Mouse (Mus musculus) gastrocnemius, postnatal 14 days (tissue): Measurements from ENCODE around the gene Pcca. TPM values are rescaled to one million over a fixed set of nuclear protein-coding genes. Genes with fewer than 3 reads are reported as not detected.

ENCODE experiments used
- DNase-seq: peaks from one replicate; pipeline ENCODE4 v3.0.0; 2021; ENCODE audit warnings: mixed read lengths
- intact Hi-C: fragments of 180-260 bp; cut with DNase I; formaldehyde crosslinking; loops from one replicate; pipeline ENCODE4 v1.15.1; 2025; ENCODE audit warnings: low total_unique reads
- total RNA-seq, 2 experiments: library from RNA; stranded (reverse); gene quantifications; 2 replicates each; pipeline ENCODE4 v1.2.3; 2021

Pcca gene
- total RNA-seq, 2 experiments from 2014 or later, result 32.7 to 37.9 TPM

DNA sequence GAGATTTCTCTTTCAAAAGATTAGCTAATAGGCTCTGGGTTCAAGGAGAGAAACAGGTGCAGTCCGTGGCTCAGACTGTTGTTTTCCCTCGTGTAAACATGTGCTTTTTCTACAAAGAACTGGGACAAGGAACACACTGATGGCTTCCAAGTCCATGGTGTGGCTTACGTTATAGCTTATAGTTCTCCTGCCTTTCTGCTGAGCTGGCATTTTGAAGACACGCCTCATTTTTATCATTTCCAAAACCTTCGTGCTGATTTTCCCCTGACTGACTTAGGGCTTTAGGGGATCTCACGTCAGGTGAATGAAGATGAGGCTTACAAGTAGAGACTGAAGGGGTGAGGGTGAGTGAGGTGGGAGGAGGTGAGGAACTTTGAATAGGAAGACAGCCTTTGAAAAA is 338.5 kb downstream of the Pcca start:
- intact Hi-C loops, result loop anchor here (5.0 kb wide), 1 partner anchor 360 kb away; no protein-coding TSS in a partner anchor
- DNase-seq, result no peak

GRCm38 (mm10) chr14:122875056-122875455 is 340.9 kb downstream of the Pcca start:
- no peak for DNase-seq
- intact Hi-C loops, result loop anchor here (5.0 kb wide), 1 partner anchor 653 kb away; no protein-coding TSS in a partner anchor

- no peak for DNase-seq
- intact Hi-C loops, result loop anchor here (5.0 kb wide), 1 partner anchor 653 kb away; no protein-coding TSS in a partner anchor
Measured at GRCm38 (mm10) chr14:122875636-122876035, 341.5 kb downstream of the Pcca start.

GRCm38 (mm10) chr14:122876163-122876562 is 342.0 kb downstream of the Pcca start:
- DNase-seq, result peak; percentile 64
- intact Hi-C loops, result loop anchor here (5.0 kb wide), 1 partner anchor 654 kb away; no protein-coding TSS in a partner anchor

DNA sequence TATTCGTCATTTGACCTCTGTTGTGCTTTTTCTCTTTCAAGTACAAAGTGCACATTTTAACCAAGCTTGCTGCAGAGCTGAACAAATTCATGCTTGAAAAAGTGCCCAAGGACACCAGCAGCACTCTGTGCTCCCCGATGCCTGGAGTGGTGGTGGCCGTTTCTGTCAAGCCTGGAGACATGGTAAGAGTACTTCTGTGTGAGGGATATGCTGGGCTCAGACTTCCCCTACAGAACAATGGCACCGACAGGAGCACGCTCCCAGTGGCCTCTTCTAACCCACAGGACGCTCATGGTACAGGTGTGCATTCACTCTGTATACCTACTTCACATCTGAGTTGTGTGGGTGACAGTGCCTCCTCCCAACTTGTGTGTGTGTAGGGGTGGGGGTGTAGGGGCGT is 342.6 kb downstream of the Pcca start:
- intact Hi-C loops, result loop anchor here (5.0 kb wide), 1 partner anchor 654 kb away; no protein-coding TSS in a partner anchor

GRCm38 (mm10) chr14:122877787-122878186 is 343.7 kb downstream of the Pcca start:
- no peak for DNase-seq
- intact Hi-C loops, result loop anchor here (5.0 kb wide), 1 partner anchor 655 kb away; no protein-coding TSS in a partner anchor

More for the DNA sequence above, 342.6 kb downstream of the Pcca start:
- no peak for DNase-seq

GRCm38 (mm10) chr14:122880291-122880690 is 346.2 kb downstream of the Pcca start:
- intact Hi-C loops, result loop anchor here (10.0 kb wide), 1 partner anchor 395 kb away; no protein-coding TSS in a partner anchor
- no peak for DNase-seq

- DNase-seq, result no peak
- intact Hi-C loops, result loop anchor here (10.0 kb wide), 1 partner anchor 397 kb away; no protein-coding TSS in a partner anchor
Measured at GRCm38 (mm10) chr14:122881699-122882098, 347.6 kb downstream of the Pcca start.

DNA sequence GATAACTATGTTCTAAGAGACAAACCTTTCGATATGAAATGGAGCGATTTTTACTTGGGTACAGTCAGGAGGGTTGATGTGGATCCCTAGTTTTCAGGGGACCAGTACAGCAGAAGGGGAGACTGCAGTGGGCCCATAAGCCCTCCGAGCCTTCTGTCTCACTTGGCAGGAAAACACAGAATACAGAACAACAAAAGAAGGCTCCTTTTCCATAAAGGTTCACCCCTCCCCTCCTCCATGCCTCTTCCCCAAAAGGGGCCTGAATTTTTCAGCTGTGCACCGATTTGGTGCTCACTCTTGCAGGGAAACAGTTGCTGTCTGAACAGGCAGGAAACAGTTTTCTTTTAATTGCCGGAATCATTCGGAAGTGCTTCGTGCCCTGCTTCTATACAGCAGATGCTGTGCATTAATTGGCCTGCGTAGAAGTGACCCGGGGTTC is 348.1 kb downstream of the Pcca start:
- intact Hi-C loops, result loop anchor here (10.0 kb wide), 1 partner anchor 397 kb away; no protein-coding TSS in a partner anchor

GRCm38 (mm10) chr14:122882795-122883409 is 348.8 kb downstream of the Pcca start:
- intact Hi-C loops, result loop anchor here (10.0 kb wide), 1 partner anchor 398 kb away; no protein-coding TSS in a partner anchor
- DNase-seq, result no peak

More for the DNA sequence above, 348.1 kb downstream of the Pcca start:
- no peak for DNase-seq

DNA sequence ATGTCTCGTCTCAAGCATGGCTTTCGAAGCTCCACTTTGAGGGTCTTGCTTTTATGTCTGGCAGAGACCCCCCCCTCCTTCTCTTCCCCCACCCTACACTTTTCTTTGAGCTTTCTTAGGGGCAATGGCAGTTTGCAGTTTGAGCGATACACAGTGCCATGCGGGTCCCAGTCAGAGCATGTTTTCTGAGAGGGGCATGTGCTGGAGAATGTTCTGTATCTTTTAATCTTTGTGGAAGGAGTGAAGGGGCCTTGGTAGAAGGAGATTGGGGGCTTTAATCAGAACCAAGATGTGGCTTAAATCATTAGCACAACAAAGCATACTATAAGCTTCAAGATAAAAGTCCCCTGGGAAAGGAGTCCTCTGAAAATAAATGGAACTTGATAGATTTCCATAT is 349.3 kb downstream of the Pcca start:
- intact Hi-C loops, result loop anchor here (10.0 kb wide), 1 partner anchor 399 kb away; no protein-coding TSS in a partner anchor
- no peak for DNase-seq

GRCm38 (mm10) chr14:122883821-122884584 is 349.9 kb downstream of the Pcca start:
- no peak for DNase-seq
- intact Hi-C loops, result loop anchor here (10.0 kb wide), 1 partner anchor 399 kb away; no protein-coding TSS in a partner anchor

DNA sequence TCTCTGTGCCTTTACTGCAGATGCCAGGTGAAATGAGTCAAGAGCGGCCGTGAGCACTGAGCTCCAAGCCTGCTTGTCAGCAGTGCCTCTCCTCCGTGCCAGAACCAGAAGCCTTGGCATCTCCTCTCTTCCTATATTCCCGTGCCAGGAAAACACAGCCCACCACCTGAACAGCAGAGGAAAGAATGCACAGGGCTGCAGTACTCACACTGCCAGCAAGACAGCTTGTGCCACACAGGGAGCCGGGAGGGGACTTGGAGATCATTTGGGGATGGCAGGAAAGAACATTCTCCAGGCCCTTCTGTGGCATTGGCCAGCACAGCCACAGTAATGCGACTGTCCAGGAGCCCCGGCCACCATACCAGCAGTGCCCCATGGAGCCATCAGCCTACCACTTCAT is 351.8 kb downstream of the Pcca start:
- DNase-seq, result no peak
- intact Hi-C loops, result loop anchor here (10.0 kb wide), 1 partner anchor 401 kb away; no protein-coding TSS in a partner anchor

DNA sequence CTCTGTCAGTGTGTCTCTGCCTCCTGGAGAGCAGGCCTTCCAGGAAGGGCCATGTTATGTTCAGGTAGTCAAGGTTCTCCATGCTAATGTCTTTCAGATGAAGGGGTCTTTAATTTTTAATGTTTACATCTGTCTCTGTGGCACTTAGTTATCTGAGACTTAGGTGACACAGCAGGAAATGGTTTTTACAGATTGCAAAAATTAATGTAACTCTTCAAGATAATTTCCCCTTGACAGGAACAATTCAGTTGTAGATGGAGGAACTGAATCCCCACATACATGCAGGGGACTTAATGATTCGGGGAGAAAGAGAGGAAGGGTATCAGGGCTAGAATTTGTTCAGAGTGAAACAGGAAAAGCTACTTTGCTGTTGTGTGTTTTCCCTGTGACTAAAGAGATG is 353.2 kb downstream of the Pcca start:
- no peak for DNase-seq
- intact Hi-C loops, result loop anchor here (10.0 kb wide), 1 partner anchor 402 kb away; no protein-coding TSS in a partner anchor

DNA sequence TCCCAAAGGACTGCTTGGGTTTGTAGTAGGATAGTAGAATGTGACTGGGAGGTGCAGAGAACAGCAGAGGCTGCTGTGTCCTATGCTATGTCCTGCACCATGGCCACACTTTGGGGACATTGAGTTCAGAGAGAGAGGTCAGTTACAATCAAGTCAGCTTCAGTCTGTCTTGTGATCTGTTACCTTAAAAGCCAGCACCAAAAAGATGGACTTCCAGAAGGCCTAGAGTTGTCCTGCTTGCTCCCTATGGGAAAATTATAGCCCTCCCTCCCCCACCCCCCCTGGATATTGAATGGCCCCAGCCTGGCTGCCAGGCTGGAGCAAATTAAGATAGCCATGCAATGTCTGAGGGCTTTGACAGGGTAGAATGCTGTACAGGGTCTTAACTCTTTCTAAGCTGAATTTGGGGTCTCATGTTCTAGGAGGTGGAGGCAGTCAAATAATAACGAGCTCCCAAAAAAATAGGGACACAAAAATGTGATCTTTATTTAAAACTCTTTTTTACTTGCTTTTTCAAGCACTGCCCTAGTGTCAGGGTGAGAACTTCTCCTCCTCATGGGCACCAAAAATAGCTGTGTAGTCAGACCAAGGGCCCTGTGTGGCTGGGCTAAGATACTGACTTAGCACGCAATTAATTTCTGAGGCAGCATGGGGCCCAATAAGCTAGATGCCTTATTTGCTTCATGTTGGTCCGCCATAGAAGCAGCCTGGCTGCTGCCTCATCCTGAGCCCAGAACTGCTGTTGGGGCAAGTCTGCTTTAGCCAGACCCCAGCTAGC is 353.8 kb downstream of the Pcca start:
- DNase-seq, result no peak
- intact Hi-C loops, result loop anchor here (10.0 kb wide), 1 partner anchor 403 kb away; no protein-coding TSS in a partner anchor

DNA sequence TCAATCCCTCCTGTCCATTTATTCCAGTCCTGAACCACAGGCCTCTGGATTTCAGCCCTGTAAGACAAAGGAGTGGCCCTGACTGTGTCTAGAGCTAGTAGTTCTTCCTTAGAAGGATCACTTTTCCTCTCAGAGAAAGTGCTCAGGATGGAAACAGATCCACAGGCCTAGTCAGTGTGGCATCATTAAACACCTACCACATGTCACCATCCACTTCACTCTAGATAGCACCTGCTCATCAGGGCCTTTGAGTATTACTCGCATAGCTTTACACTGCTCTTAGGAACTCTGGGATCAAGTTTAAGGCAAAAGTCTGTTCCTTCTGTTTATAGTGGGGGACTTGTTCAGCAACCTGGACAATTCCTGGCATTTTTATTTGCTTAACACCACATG is 354.4 kb downstream of the Pcca start:
- intact Hi-C loops, result loop anchor here (10.0 kb wide), 1 partner anchor 404 kb away; no protein-coding TSS in a partner anchor
- no peak for DNase-seq

DNA sequence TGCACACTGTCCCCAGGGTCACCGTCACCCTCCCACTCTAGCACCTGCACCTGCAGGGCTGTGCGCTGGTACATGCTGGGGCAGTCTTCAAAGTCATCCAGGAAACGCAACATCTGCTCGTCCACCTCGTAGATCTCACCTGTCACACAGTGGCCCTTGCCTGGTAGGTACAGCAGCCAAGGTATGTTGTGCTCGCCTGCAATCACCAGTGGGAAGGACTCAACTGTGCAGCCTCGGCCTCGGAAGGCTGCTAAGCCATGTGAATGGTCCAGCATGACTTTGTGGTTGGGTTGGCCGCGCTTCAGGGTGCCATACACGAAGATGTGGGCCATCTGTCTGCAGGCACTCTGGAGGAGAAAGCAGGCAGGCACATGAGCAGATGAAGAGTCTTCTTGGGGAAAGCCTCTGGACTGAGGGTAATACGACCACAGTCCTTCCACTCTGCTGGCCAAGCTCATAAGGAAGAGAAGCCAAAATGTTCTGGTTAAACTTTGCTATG is 357.4 kb downstream of the Pcca start:
- intact Hi-C loops, result no loop called here
- DNase-seq, result no peak

DNA sequence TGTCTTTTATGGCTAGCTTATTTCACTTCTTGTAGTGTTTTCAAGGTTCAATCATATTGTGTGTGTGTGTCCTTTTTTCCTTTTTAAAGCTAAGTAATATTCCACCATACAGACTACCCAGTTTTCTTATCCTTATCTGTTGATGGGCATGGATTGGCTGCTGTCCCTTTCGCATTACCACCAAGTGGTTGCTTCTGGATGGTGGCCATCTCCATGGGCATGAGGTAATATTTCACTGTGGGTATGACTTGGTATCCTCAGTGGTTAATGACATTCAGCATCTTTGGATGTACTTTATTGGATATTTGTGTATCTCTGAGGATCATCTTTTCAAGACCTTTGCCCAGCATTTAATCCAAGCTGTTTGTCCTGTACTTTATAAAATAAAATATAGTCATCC is 362.0 kb downstream of the Pcca start:
- DNase-seq, result no peak
- intact Hi-C loops, result no loop called here

GRCm38 (mm10) chr14:122898550-122898949 is 364.4 kb downstream of the Pcca start:
- intact Hi-C loops, result no loop called here
- no peak for DNase-seq
